Mouse (Mus musculus) cerebellum, adult 9-10 months (tissue): ENCODE data around the gene Hspb3.
A peak's percentile ranks its signal among the peaks of the same experiment; 100 is the strongest.

Experiments
- DNase-seq: peaks from one replicate; pipeline ENCODE4 v3.0.0; 2022

The Hspb3 gene

GRCm38 (mm10) chr13:113634732-113635481 is 28.6 kb downstream of the Hspb3 start:
- no peak for DNase-seq

- no peak for DNase-seq
Observed at GRCm38 (mm10) chr13:113632506-113632905, 31.0 kb downstream of the Hspb3 start.

- no peak for DNase-seq
Observed at GRCm38 (mm10) chr13:113627601-113628000, 35.9 kb downstream of the Hspb3 start.

GRCm38 (mm10) chr13:113622865-113623255 is 40.6 kb downstream of the Hspb3 start:
- no peak for DNase-seq

- DNase-seq, result no peak
Observed at GRCm38 (mm10) chr13:113622122-113622864, 41.2 kb downstream of the Hspb3 start.

- DNase-seq, result no peak
Observed at GRCm38 (mm10) chr13:113619003-113619402, 44.5 kb downstream of the Hspb3 start.

GRCm38 (mm10) chr13:113617891-113618823 is 45.3 kb downstream of the Hspb3 start, which contains the start of gene Snx18:
Gene Snx18, minus strand, starts transcription at chr13:113618564.
- DNase-seq, result peak; percentile 89

GRCm38 (mm10) chr13:113617338-113617890 is 46.1 kb downstream of the Hspb3 start:
- DNase-seq, result peak; percentile 39

- DNase-seq, result peak; percentile 50
Observed at GRCm38 (mm10) chr13:113616751-113617337, 46.6 kb downstream of the Hspb3 start.

- peak; percentile 38 for DNase-seq
Observed at GRCm38 (mm10) chr13:113615971-113616671, 47.4 kb downstream of the Hspb3 start.

- peak; percentile 34 for DNase-seq
Observed at GRCm38 (mm10) chr13:113615546-113615941, 47.9 kb downstream of the Hspb3 start.

GRCm38 (mm10) chr13:113614635-113615545 is 48.6 kb downstream of the Hspb3 start:
- peak; percentile 83 for DNase-seq

- no peak for DNase-seq
Observed at GRCm38 (mm10) chr13:113613882-113614281, 49.6 kb downstream of the Hspb3 start.

- peak; percentile 13 for DNase-seq
Observed at GRCm38 (mm10) chr13:113613341-113613740, 50.1 kb downstream of the Hspb3 start.
